Mouse (Mus musculus) gastrocnemius, adult 8-10 months (tissue): Measurements from ENCODE around the gene Vsx1. TPM values are rescaled to one million over a fixed set of nuclear protein-coding genes. Genes with fewer than 3 reads are reported as not detected.

ENCODE experiments used
- DNase-seq, 2 experiments: peaks; one replicate each; pipeline ENCODE4 v3.0.0; 2022; ENCODE audit warnings: low spot score in 2 of 2
- total RNA-seq, 4 experiments: library from RNA; stranded (reverse); gene quantifications; 2 replicates each; pipeline ENCODE4 v1.2.4; 2022

Gene Vsx1
- not detected for total RNA-seq

DNA sequence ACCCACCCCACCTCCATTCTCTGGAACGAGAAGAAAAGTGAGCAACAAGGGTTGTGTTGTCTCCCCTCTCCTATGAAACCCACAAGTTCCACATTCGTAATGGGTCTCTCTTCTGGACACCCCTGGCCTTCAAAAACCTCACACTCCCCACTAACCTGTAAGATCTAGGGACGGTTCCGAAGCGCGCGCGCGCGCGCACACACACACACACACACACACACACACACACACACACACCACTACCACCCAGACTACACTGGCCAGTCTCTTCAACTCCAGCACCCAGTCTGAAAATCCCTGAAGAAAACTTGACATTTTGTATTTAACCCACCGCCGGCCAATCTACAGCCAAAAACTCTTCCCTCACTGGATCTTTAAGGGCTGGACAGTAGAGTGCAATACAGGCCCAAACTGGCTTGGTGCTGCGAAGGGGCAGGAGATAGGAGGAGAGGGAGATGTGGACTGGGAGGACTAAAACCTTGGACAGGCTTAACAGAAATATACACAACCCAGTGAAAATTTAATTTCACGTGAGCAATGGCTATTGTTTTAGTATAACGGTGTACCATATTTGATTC lies at the start of gene Vsx1:
TSS of gene Vsx1 (minus strand) at position 138 of the 578 bp plus-strand sequence.
- DNase-seq: no peak

GRCm38 (mm10) chr2:150737881-150738280 lies 48.7 kb upstream of the Vsx1 start:
- no peak for DNase-seq

- DNase-seq: no peak
Measured at GRCm38 (mm10) chr2:150735756-150736576, 46.8 kb upstream of the Vsx1 start.

- DNase-seq: no peak
Measured at GRCm38 (mm10) chr2:150712167-150712674, 23.1 kb upstream of the Vsx1 start.

DNA sequence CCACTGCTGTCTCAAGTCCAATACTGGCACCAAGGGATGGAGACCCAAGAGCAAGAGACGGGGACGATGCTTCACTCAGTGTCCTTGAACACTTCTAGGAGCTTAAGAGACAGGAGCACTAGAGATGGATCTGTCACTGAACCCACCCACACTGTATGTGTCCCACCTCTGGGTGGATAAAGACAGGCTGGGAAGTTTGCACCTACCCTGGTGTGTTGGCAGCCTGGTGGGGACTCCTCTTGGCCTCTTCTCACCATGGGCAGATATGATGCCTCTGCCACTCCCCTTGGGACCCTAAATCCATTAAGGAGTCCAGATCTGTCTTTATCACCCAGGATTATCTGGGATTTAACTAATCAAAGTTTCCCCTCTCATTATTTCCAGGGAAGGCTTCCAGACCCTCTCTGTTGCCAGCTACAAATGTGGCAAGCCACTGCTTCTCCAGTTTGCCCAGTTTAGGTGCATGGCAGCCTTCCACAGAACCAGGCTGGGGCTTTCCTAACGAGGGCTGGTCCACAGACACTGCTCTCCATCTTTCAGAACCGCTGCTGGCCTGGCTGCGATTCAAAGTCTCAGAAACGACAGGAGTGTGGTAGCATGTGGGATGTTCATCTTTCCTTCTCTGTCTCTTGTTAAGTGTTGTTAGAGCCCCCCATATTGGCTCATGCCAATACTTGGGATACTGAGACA lies 2.5 kb upstream of the Vsx1 start:
- no peak for DNase-seq

GRCm38 (mm10) chr2:150690216-150690615 lies 1.1 kb upstream of the Vsx1 start:
- no peak for DNase-seq

DNA sequence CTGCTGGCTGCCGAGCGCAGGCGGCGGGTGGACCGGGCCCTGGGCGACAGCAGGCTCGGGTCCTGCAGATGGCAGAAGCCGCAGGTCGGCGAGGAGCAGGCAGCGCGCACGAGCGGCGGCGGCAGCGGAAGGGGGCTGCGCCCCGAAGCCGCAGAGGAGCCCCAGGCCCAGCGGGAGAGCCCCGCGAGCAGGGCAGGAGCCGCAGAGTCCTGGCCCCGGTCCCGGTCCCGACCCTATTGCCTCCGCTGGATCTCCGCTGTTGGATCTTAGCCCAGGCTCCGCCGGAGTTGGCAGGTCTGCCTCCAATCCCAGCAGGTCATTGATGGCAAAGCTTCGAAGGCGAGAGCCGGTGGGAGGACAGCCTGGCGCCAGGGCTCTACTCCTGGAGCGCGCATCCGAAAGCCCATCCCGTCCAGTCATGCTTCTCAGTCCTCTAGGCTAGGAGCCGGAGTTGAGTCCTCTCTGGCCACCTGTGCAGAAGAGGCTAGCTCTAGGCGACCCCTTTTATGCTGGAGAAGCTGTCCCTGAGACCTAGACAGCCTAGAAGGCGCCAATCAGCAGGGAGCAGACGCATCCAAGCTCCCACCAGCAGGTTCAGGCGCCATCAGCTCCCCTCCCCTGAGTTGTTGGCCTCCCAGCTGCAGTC lies 496 bp downstream of the Vsx1 start:
- no peak for DNase-seq

- DNase-seq: no peak
Measured at GRCm38 (mm10) chr2:150687871-150688540, 1.2 kb downstream of the Vsx1 start.

DNA sequence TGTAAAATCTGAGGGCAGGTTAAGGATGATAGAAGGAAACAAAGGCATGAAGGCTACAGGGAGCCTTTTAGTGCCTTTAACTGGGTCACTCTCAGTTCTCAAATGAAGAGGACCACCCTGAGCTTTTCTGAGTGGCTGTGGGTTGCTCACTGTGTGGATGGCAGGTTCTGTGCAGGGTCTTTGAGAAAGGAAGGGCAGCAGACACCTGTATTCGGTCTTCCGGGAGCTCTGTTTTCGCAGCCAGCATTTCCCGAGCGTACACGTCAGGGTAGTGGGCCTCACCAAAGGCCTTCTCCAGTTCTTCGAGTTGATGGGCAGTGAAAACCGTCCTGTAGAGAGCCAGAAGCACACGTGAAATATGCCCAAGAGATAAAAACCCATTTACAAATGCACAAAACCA lies 3.8 kb downstream of the Vsx1 start:
- DNase-seq: no peak

DNA sequence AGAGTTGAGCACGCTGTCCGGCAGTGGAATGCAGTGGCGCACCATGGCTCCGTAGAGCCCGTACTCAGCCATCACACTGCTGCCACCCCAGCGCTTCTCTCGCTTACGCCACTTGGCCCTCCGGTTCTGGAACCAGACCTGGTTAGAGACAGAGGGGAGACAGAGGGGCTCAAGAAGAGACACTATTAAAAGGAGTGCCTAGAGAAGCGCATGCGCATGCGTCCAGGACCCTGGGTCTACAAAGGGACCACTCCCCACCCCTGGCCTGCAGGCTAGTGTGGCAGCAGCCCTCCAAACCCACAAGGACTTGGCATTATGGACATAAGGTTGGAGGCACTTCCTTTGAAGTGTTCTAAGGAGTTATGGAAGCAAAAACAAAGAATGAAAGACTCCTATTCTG lies 4.7 kb downstream of the Vsx1 start:
- DNase-seq: no peak

DNA sequence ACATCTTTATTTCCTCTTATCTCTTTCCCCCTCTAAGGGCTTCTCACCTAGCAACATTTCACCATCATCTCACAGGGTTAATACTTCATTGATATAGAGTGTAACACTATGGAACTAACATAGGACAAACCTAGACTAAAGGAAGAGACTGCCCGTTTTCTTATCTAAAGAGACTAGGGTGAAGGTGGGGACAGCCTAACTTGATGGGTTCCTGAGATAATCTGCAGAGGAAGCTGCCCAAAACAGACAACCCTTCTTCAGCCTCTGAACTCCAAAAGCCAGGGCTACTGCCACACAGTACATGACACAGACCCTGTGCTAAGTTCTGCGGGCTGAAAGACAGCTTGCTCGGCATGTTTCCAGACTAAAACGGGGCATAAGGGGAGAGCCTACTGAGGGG lies 7.6 kb downstream of the Vsx1 start:
- DNase-seq: no peak

DNA sequence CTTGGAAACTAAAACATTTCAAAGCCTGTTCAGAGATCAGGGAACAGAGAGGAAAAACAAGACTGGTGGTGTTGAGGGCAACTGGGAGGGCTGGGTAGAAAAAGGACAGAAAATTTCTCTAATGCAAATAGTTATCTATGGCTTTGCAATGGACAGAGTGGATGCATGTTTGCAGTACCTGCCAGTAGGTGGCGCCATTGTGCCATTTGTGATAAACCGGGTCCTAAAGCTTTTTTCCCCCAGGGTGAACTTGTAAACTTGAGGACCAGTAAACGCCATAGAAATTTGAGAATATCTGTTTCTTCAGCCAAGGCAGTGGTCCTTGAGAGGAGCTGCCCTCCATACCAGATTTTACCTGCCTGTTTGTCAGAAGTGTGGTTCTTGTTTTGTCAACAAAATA lies 10.8 kb downstream of the Vsx1 start:
- DNase-seq: no peak

DNA sequence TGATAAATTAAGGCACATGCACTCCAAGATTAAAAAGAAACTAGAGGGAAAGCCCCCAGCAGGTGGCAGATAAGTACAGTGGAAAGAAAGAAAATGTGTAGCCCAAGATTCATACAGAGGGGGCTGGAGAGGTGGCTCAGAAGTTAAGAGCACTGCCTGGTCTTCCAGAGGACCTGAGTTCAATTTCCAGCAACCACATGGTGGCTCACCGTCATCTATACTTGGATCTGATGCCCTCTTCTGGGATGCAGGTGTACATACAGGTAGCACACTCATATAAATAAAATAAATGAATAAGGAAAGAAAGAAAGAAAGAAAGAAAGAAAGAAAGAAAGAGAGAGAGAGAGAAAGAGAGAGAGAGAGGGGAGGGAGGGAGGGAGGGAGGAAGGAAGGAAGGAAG lies 13.6 kb downstream of the Vsx1 start:
- no peak for DNase-seq

- peak; percentile 29 to 33 for DNase-seq
Measured at GRCm38 (mm10) chr2:150674900-150675299, 14.3 kb downstream of the Vsx1 start.

- DNase-seq: no peak
Measured at GRCm38 (mm10) chr2:150673929-150674328, 15.2 kb downstream of the Vsx1 start.

GRCm38 (mm10) chr2:150671609-150672290 lies 17.4 kb downstream of the Vsx1 start:
- DNase-seq: no peak

GRCm38 (mm10) chr2:150670926-150671325 lies 18.2 kb downstream of the Vsx1 start:
- DNase-seq: no peak

GRCm38 (mm10) chr2:150669454-150670045 lies 19.6 kb downstream of the Vsx1 start:
- no peak for DNase-seq

- no peak for DNase-seq
Measured at GRCm38 (mm10) chr2:150668956-150669355, 20.2 kb downstream of the Vsx1 start.
